Mouse (Mus musculus): ENCODE results near the gene Wdfy4.

The Wdfy4 gene

DNA sequence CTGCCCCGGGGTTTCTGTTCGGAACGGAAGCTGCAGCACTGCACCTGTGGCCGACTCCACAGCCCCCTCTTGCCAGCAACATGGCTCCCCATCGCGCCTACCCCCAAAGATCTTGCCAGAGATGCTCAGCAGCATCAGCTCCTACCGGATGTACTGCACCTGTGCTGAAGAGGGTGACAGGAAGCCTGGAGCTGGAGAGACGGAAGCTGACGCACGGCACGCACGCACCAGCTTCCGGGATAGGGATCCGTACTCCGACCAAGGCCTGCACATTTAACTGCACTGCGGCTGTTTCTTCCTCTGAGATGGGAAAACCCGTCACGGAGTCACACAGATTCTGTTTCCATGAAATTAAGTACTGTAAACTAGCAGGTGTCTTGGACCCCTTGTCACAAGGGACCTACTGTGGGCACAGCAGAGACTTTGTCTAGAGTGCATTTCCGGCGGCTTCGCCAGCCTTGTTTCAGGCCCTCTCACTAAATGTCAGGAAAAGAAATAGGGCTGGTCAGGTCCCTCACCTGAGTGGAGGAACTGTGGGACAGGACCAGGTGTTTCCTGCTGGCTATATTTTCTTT, 4.6 kb upstream of the Wdfy4 start:
- no peak for DNase-seq (ENCODE audit: low spot score)

DNA sequence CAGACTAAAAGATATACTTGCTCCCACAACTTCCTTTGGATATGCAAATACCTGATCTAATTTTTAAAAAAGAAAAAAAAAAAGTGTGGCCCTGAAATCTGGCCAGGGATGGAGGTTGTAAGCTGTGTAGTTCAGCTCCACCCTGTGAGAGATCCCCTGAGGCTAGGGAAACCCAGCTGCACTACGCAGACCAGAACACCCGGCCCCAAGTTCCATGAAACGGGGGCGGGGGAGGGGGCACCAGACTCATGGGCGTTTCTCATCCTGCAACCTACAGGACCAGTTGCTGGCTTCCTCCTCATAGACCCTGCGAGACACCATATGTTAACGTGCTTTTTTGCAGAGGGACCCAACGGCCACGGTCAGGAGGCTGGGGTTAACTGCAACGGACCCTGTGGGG, 3.9 kb upstream of the Wdfy4 start:
- no peak for DNase-seq (ENCODE audit: low spot score)

DNA sequence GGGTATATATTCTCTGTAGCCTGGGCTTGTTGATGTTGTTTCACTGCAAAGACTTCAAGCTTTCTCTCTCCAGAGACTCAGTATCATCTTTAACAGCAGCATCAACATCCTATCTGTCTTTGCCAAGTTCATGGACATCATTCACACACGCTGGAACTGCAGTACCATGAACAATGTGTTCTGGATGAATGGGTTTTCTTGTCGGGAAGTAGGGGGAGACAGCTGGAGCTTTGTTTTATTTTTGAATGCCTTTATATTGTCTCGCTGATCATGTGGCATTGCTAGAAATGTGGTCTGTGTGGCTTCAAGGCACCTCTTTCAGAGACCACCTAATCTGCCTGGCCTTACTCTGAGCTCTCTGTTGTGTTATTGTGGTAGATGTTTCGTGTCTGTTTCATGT, 1.9 kb upstream of the Wdfy4 start:
- no peak for DNase-seq (ENCODE audit: low spot score)

DNA sequence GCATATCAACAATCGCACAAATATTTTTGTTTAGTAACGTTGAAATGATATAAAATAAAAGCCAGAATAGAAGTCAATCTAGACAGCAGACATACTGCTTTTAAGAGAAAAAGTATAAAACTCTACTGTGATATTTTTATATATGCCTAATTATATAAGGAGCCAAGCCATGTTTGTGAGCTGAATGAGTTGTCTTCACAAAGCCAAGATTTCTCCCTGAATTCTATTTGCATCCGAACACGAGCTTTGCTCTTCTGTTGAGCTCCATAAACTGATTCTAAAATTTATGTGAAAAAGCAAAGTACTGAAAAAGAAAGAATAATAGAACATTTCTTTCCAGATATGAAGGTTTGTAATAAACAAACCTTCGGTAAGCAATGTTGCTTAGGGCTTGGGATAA, 5.2 kb downstream of the Wdfy4 start:
- no peak for DNase-seq (ENCODE audit: low spot score)

- no peak for DNase-seq (ENCODE audit: low spot score)
Measured at GRCm38 (mm10) chr14:33175059-33175821, 10.1 kb downstream of the Wdfy4 start.

DNA sequence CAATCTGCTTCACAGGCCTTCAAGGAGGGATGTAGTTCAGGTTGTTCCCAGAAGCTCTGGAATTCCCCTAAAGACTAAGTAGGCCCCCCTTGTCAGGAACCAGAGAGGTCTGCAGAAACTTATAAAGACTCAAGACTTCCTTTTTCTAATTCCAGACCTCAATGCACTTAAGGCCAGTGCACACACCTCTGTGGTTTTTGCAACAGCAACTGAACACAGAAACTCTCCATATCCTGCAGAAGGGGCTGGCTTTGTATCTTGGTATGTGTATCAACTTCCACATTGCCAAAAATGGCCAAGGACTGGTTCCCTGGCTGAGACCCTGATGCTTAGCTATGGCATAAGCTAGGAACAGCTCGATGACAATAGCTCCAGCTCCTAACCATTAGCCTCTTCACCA, 13.4 kb downstream of the Wdfy4 start:
- DNase-seq (ENCODE audit: low spot score): no peak

DNA sequence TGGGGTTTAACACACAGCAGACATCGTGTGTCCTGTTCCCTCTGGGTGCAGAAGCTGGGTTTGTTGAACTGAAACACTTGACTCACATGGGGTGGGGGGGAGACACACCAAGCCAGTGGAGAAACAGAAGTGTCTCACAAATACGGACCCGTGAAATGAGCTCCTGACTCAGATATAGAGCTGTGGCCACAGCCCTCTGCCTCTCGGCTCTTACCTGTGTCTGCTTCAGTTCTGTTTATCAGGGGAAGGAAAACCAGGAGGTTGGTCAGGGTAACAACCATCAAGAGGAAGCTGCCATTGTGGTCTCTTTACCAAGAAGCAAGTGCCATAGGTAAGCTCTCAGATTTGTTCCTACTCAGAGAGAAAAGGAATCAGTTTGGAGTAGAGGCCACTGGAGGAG, 16.6 kb downstream of the Wdfy4 start:
- no peak for DNase-seq (ENCODE audit: low spot score)

- DNase-seq (ENCODE audit: low spot score): no peak
Measured at GRCm38 (mm10) chr14:33162238-33162637, 23.1 kb downstream of the Wdfy4 start.

DNA sequence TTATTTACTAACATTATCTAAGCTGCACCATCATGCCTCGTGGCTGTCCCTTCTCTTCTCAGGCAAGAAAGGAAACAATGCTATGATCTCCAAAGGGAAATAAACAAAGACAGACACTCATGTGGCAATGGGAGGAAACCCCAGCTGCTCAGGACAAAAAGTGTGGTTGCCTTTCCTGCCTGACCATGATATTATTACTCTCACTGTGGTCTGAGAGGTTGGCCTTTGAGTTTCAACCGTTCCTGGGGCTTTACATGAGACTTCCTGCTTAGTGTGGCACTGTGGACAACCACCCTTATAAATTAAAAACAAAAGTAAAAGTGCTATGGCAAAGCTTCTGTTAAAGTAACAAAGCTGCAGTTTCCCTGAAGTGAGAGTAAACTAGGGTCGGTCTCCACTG, 27.0 kb downstream of the Wdfy4 start:
- DNase-seq (ENCODE audit: low spot score): no peak

DNA sequence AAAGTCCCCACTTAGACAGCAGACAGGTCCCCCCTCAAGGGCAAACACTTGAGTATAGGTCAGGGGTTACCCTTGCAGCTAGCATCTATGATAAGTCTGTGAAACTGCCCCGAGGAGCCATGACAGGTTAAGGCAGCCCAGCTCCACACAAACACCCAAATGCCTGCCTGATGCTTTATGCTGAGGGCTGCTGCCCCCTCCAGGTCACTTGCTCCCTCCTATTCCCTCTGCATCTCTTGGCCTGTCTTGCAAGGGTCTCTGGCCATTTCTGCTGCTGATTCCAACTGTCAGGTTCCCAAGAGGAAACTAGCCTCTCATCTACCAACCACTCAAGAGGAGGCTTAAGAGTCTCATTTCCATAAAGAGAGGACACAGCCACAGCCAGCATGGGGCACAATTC, 32.4 kb downstream of the Wdfy4 start:
- DNase-seq (ENCODE audit: low spot score): no peak

DNA sequence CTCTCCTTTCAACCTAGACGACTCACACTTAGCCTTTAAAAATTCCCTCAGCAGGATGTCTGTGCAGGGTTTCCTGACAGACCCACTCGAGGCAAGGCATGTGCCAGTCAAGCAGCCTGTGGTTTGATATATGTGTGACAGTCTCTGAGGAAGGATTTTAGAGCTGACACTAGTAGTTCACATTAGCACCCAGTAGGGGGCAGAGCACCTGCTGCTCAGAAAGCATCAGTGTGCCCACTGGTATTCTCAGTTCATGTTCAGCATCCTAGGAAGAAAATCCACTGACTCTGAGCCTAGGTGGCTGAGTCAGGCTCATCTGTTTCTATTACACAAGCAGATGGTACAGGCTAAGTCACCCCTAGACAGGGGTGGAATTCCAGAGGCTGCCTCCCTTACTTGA, 39.0 kb downstream of the Wdfy4 start:
- DNase-seq (ENCODE audit: low spot score): peak; percentile 31

- DNase-seq (ENCODE audit: low spot score): no peak
Measured at GRCm38 (mm10) chr14:33136843-33137242, 48.5 kb downstream of the Wdfy4 start.

- no peak for DNase-seq (ENCODE audit: low spot score)
Measured at GRCm38 (mm10) chr14:33135170-33135569, 50.1 kb downstream of the Wdfy4 start.

DNA sequence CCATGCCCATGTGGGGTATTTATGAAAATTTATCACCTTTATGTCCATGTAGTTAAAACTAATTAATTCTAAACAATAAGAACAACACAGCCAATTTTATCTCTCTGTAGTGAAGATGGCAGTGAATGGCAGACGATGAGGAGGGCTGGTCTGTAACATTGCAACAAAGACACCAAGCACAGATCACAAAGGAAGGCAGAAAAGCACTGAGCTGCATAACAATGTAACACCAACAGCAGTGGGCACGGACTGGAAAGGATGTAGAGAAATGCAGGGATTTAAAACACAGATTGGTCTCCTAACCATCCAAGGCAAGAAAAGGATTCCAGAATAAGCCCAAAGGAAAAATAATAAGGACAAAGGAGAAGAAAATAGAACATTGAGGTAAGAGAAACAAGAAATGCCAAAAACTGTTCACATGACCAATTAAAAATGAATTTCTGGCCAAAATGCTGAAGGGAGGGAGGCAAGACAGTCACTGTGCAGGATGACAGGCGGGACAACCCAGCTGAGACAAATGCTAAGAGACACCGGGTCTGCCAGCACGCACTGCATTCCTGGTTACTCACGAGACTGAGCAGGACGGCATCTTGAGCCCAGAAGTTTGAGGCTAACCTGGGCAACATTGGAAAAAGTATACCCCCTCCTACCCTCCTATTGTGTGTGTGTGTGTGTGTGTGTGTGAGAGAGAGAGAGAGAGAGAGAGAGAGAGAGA, 54.1 kb downstream of the Wdfy4 start:
- no peak for DNase-seq (ENCODE audit: low spot score)

DNA sequence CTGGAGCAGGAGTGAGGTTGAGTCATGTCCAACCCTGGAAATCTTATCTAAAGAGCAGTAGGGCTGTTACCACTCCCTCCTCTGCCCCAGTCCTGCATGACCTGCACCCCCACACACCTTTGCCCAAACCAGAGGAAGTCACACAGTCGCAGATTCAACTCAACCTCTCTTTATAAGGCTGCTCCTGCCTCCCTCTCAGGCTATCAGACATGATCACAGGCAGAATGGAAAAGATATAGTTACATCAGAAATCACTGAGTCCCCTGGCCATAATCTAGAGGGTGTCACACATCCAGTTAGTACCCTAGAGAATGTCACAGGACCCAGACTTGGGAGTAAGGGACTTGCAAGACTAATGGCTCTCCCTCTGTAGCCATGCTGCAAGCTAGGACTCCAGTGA, 68.7 kb downstream of the Wdfy4 start:
- DNase-seq (ENCODE audit: low spot score): no peak

DNA sequence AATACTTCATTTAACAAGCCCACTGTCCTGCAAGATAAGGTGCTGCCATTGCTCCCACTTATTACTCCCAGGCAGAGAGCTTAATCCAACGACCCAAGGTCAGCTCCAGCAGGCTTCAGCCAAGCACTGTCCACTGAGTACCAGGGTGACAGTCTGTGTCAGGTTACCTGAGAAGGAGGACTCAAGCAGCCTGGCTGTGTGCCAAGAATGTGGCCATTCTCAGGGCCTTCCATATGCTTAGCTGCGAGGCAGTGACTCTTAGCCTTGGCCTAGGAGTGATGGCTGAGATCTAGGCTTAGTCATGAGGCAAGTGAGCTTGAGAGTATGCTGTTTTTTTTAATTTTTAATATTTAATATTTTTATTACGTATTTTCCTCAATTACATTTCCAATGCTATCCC, 80.5 kb downstream of the Wdfy4 start:
- no peak for DNase-seq (ENCODE audit: low spot score)

DNA sequence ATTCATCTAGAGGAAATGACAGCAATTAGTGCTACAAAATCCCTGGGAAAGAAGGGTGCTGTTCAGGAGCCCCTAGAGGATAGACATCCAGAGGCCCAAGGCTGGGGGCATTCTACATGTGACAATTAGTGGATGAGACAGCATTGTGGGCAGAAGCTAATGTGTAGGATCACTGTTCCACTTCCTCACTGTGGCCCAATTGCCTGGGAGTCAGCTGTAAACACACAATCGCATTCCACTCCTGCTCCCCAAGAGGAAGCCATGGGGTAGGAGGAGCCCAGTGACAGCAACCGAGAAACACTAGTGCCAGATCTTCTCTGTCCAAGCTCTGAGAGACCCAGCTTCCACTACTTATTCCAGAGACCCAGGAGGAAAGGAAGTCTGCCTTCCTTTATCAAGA, 83.7 kb downstream of the Wdfy4 start:
- DNase-seq (ENCODE audit: low spot score): no peak

GRCm38 (mm10) chr14:33099926-33100325, 85.4 kb downstream of the Wdfy4 start:
- DNase-seq (ENCODE audit: low spot score): no peak

DNA sequence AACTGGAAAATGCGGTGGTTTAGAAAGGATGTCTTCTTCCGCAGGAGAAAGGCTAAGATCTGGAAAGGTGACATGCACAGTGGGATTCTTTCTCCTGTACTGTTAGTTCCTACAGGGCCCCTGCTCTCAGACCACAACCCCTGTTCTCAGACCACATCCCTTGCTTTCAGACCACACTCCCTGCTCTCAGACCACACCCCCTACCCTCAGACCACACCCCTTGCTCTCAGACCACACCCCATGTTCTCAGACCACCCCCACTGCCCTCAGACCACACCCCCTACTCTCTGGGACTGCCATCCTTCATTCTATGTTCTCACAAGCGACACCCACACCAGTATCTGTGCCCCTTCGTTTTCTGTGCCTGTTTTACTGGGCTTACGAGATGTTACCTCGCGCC, 86.2 kb downstream of the Wdfy4 start:
- DNase-seq (ENCODE audit: low spot score): no peak

DNA sequence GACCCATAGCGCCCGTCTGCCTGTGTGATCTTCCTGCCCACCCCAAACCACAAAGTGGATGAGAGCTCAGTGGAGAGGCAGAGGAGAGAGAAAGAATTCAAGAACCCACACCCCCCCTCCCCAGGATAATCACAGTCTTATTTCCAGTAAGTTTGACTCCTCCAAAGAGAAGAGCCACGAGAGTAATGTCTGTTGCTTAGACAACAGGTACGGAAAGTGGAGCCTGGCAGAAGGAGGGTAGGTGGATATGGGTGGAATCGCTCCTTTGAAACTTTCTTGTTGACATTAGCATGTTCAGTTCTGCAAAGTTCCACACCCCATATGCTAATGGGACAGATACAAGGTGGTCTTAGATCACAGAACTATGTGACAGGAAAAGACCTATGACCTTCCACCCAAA, 88.8 kb downstream of the Wdfy4 start:
- no peak for DNase-seq (ENCODE audit: low spot score)

DNA sequence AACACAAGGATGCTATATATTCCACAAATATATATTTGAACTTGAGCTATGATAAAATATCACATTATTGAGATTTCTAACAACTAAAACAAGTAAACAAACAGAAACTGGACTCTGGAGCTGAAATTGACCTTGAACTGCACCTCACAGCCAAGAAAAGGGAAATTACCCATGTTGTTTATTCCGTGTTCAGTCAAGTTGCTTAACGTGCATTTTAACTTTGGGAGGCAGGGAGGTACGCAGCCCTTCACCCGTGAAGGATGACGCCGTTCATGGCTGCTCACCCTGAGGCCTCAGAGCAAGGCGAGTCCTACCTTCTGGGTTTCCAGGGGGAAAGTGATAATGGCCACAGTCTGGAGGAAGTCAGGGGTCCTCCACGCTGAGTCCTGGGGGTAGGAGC, 102.0 kb downstream of the Wdfy4 start:
- no peak for DNase-seq (ENCODE audit: low spot score)

GRCm38 (mm10) chr14:33082301-33082700, 103.0 kb downstream of the Wdfy4 start:
- DNase-seq (ENCODE audit: low spot score): no peak

DNA sequence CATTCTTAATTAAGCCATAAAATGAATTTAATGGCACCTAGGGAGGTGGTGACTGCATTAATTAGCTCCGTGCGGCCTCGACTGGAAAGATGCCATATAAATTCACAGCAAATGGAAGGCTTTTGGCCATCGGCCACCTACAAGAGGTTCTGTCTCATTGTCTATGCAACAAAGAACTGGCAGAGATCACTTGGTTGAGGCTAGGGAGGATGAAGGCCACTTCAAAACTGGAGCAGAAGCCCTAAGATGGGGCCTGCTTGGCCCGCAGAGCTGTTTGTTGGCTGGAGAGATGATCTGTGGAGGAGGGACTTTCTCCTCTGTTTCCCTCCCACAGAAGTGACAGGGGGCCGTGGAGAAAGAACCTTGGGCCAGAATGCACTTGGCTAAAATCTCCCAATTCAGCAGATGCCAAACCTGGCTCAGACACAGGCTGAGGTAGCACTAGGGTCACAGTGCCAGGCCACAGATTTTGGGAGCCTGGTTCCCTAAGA, 103.9 kb downstream of the Wdfy4 start:
- no peak for DNase-seq (ENCODE audit: low spot score)
